Mouse (Mus musculus) embryonic fibroblast, embryonic 13.5 days (primary cell): ENCODE measurements at regions not wholly inside any gene's neighbourhood (a gene's known extent, or its start where the extent isn't known, plus 50 kb on each side); places are given as distances from the start of the nearest gene placed in this dataset.

Experiments
- CTCF ChIP-seq: IDR thresholded peaks from 2 replicates; pipeline ENCODE4 v1.5.1; 2011; ENCODE audit warnings: mild to moderate bottlenecking, control low read depth, low read length, moderate library complexity, borderline replicate concordance; ENCODE audit not compliant: insufficient read depth
- POLR2A ChIP-seq: IDR thresholded peaks from 2 replicates; pipeline ENCODE4 v1.6.1; 2011; ENCODE audit warnings: low read depth, mild to moderate bottlenecking, control low read depth, low read length, moderate library complexity

DNA sequence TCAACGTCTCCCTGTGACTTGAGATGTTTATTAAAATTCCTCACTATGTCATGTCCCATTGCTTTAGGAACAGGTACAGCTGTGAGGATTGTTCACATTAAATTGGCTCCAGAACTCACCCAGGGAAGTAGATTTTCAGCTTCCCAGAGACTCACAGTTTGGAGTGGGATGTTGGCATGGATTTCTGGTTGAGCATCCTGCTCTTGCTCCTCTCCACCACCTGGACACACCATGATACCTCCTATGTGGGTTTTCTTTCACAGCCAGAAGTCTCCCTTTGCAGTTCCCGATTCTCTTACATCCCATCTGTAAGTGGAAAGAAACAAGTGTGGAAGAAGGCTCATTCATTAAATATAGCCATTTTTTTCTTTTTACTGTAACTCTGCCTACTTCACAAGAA, 278.8 kb upstream of the Emcn start:
- TF ChIP-seq CTCF (no peak), POLR2A (no peak)
